Mouse (Mus musculus) embryonic stem cell, embryonic (primary cell): ENCODE data around the gene Dnajc2.
"Not testable (repeated sequence)": the region's sequence is repeated elsewhere in the genome, so short reads cannot be mapped to it uniquely, and the experiment has no call there.

Experiments
- CTCF ChIA-PET, 4 experiments: fragments of 300-600 bp in 2 of 4; fragments of 350-600 bp in 2 of 4; sonication (Branson Sonifier 250); formaldehyde crosslinking; loops; one replicate each; lab custom pipeline; 2022; ENCODE audit warnings: inconsistent platforms in 2 of 4; lab: Charles Lee
- POLR2A ChIA-PET, 4 experiments: fragments of 300-600 bp in 2 of 4; fragments of 350-600 bp in 2 of 4; sonication (Branson Sonifier 250); formaldehyde crosslinking; loops; one replicate each; lab custom pipeline; 2022; ENCODE audit warnings: antibody characterized with exemption in 4 of 4, inconsistent platforms in 1 of 4; lab: Charles Lee

The Dnajc2 gene

GRCm38 (mm10) chr5:21732177-21732911, 52.7 kb downstream of the Dnajc2 start:
- ChIA-PET CTCF (interaction anchor here in 3 of 4 experiments (0.6 to 1.7 kb wide), 3 partner anchors 31 to 379 kb away, joined by 3 read pairs; partner anchors contain the start of gene Napepld (in 1 of the 3)), POLR2A (interaction anchor here in 3 of 4 experiments (0.7 to 2.0 kb wide), 13 partner anchors 10 to 817 kb away, joined by 3 to 18 read pairs (median 4); partner anchors contain the start of genes Napepld (in 2 of the 3), Armc10 (in 1 of the 3) and Fbxl13 (in 1 of the 3))

- ChIA-PET POLR2A (interaction anchor here in 2 of 4 experiments (1.3 to 1.6 kb wide), 2 partner anchors 27 to 28 kb away, joined by 3 read pairs; partner anchors contain the start of gene Napepld (in 1 of the 2)), CTCF (no interaction called here)
Measured at GRCm38 (mm10) chr5:21729107-21729506, 55.9 kb downstream of the Dnajc2 start.

- POLR2A ChIA-PET, result interaction anchor here in 1 of 4 experiments (0.6 to 2.3 kb wide), 3 partner anchors 23 to 137 kb away, joined by 3 to 9 read pairs (median 3); partner anchors contain the start of gene Napepld
- CTCF ChIA-PET, result no interaction called here
Measured at GRCm38 (mm10) chr5:21724872-21725271, 60.2 kb downstream of the Dnajc2 start.

- ChIA-PET POLR2A (interaction anchor here in 2 of 4 experiments (0.6 to 2.3 kb wide), 3 partner anchors 23 to 74 kb away, joined by 3 to 9 read pairs (median 3); partner anchors contain the start of gene Napepld (in 1 of the 2)), CTCF (interaction anchor here in 1 of 4 experiments (1.0 kb wide), 1 partner anchor 15 kb away, joined by 3 read pairs; no protein-coding TSS in a partner anchor)
Measured at GRCm38 (mm10) chr5:21724427-21724826, 60.6 kb downstream of the Dnajc2 start.

GRCm38 (mm10) chr5:21719209-21719608, 65.8 kb downstream of the Dnajc2 start:
- POLR2A ChIA-PET, result interaction anchor here in 3 of 4 experiments (2.2 to 5.0 kb wide), 4 partner anchors 17 to 18 kb away, joined by 8 to 35 read pairs (median 24); partner anchors contain the start of genes Napepld (in 3 of the 3) and Pmpcb (in 1 of the 3)
- CTCF ChIA-PET, result no interaction called here

GRCm38 (mm10) chr5:21718546-21718945, 66.5 kb downstream of the Dnajc2 start:
- POLR2A ChIA-PET, result interaction anchor here in 3 of 4 experiments (0.8 to 5.0 kb wide), 9 partner anchors 14 to 108 kb away, joined by 3 to 35 read pairs (median 5); partner anchors contain the start of genes Napepld (in 3 of the 3) and Pmpcb (in 1 of the 3)
- CTCF ChIA-PET, result interaction anchor here in 1 of 4 experiments (1.4 kb wide), 1 partner anchor 16 kb away, joined by 3 read pairs; no protein-coding TSS in a partner anchor

- POLR2A ChIA-PET, result interaction anchor here (0.5 to 5.0 kb wide), 15 partner anchors 12 to 534 kb away, joined by 3 to 35 read pairs (median 4); partner anchors contain the start of genes Napepld (in 3 of the 4), Armc10 (in 1 of the 4) and Fbxl13 (in 1 of the 4)
- CTCF ChIA-PET, result no interaction called here
Measured at GRCm38 (mm10) chr5:21717165-21717715, 67.8 kb downstream of the Dnajc2 start.

GRCm38 (mm10) chr5:21714447-21714846, 70.6 kb downstream of the Dnajc2 start:
- CTCF ChIA-PET, result no interaction called here
- POLR2A ChIA-PET, result interaction anchor here in 2 of 4 experiments (0.7 to 5.0 kb wide), 3 partner anchors 8 to 13 kb away, joined by 3 to 35 read pairs (median 3); partner anchors contain the start of gene Napepld (in 1 of the 2)

- ChIA-PET CTCF (no interaction called here), POLR2A (interaction anchor here in 3 of 4 experiments (0.8 to 5.0 kb wide), 12 partner anchors 9 to 39 kb away, joined by 3 to 35 read pairs (median 3); partner anchors contain the start of gene Napepld (in 2 of the 3))
Measured at GRCm38 (mm10) chr5:21712127-21712715, 72.8 kb downstream of the Dnajc2 start.

GRCm38 (mm10) chr5:21708011-21708410, 77.0 kb downstream of the Dnajc2 start:
- POLR2A ChIA-PET, result interaction anchor here in 1 of 4 experiments (0.7 kb wide), 1 partner anchor 11 kb away, joined by 4 read pairs; no protein-coding TSS in a partner anchor
- CTCF ChIA-PET, result not testable (repeated sequence)
